Mouse (Mus musculus) CH12.LX (cell line): ENCODE results near the gene Mcm3. TPM values are rescaled to one million over a fixed set of nuclear protein-coding genes. Genes with fewer than 3 reads are reported as not detected.

Experiments used
- DNase-seq: peaks from one replicate; pipeline ENCODE4 v3.0.0-alpha.2; 2013; ENCODE audit errors: extremely low read depth
- H3K27ac ChIP-seq: 2 replicates; pipeline ENCODE4 v1.5.1; 2012; ENCODE audit warnings: low read depth, mild to moderate bottlenecking, control low read depth, moderate library complexity; ENCODE audit not compliant: insufficient read depth
- H3K27me3 ChIP-seq: replicated peaks from 2 replicates; pipeline ENCODE3; 2012; ENCODE audit warnings: inconsistent platforms
- H3K36me3 ChIP-seq, 2 experiments: replicated peaks in 1 of 2; 2 replicates each; pipeline versions ENCODE3 to v1.6.1; 2012; ENCODE audit warnings: inconsistent platforms in 1 of 2, low read length in 1 of 2, mild to moderate bottlenecking in 1 of 2, mixed read lengths in 1 of 2, moderate library complexity in 1 of 2; ENCODE audit not compliant: control insufficient read depth in 1 of 2, insufficient read depth in 1 of 2
- H3K4me1 ChIP-seq, 2 experiments: 2 replicates each; pipeline ENCODE4 v1.6.1; 2012; ENCODE audit warnings: inconsistent platforms in 1 of 2, moderate library complexity in 1 of 2; ENCODE audit not compliant: insufficient read depth in 2 of 2, control insufficient read depth in 1 of 2
- H3K4me2 ChIP-seq: 2 replicates; pipeline ENCODE4 v1.6.1; 2012; ENCODE audit warnings: low read depth, mild to moderate bottlenecking, control low read depth; ENCODE audit not compliant: poor library complexity, insufficient read depth, severe bottlenecking
- H3K4me3 ChIP-seq, 3 experiments: fragments of 150-350 bp in 1 of 3; sonication (generic) in 1 of 3; replicated peaks in 1 of 3; 2 replicates each; pipeline versions ENCODE3 to v1.5.1; 2011 to 2012; ENCODE audit warnings: low read depth in 2 of 3, low read length in 2 of 3, mild to moderate bottlenecking in 2 of 3, moderate library complexity in 2 of 3, control low read depth in 1 of 3, improper control_type of control experiment in 1 of 3, inconsistent platforms in 1 of 3, mixed read lengths in 1 of 3; ENCODE audit not compliant: poor library complexity in 1 of 3
- H3K79me2 ChIP-seq: replicated peaks from 2 replicates; pipeline ENCODE4 v1.6.1; 2012; ENCODE audit warnings: mild to moderate bottlenecking, moderate library complexity; ENCODE audit not compliant: control insufficient read depth, poor library complexity, insufficient read depth, severe bottlenecking; ENCODE audit errors: extremely low read depth
- H3K9ac ChIP-seq: 2 replicates; pipeline ENCODE4 v1.6.1; 2012; ENCODE audit warnings: low read depth, mild to moderate bottlenecking, control low read depth, moderate library complexity; ENCODE audit not compliant: insufficient read depth
- H3K9me3 ChIP-seq: replicated peaks from 2 replicates; pipeline ENCODE3; 2012; ENCODE audit warnings: low read length, inconsistent platforms, mixed read lengths
- BHLHE40 ChIP-seq: IDR thresholded peaks from 2 replicates; pipeline ENCODE4 v1.6.1; 2011; ENCODE audit warnings: mild to moderate bottlenecking, low read depth, low read length, improper control_type of control experiment
- GABPA ChIP-seq: IDR thresholded peaks from 2 replicates; pipeline ENCODE4 v1.6.1; 2012; ENCODE audit warnings: low read depth, low read length, improper control_type of control experiment, inconsistent platforms; ENCODE audit not compliant: insufficient replicate concordance
- HCFC1 ChIP-seq: IDR thresholded peaks from 2 replicates; pipeline ENCODE4 v1.6.1; 2012; ENCODE audit warnings: low read depth, mild to moderate bottlenecking, inconsistent platforms, low read length, improper control_type of control experiment
- JUN ChIP-seq: IDR thresholded peaks from 2 replicates; pipeline ENCODE4 v1.6.1; 2011; ENCODE audit warnings: low read depth, mild to moderate bottlenecking, low read length, improper control_type of control experiment, moderate library complexity; ENCODE audit not compliant: insufficient read depth
- MAFK ChIP-seq: IDR thresholded peaks from 2 replicates; pipeline ENCODE4 v1.6.1; 2011; ENCODE audit warnings: low read length, improper control_type of control experiment; ENCODE audit not compliant: insufficient replicate concordance
- MEF2A ChIP-seq: IDR thresholded peaks from 2 replicates; pipeline ENCODE4 v1.6.1; 2014; ENCODE audit warnings: low read depth, mild to moderate bottlenecking, inconsistent platforms, low read length, improper control_type of control experiment, borderline replicate concordance
- MYC ChIP-seq: IDR thresholded peaks from 2 replicates; pipeline ENCODE4 v1.6.1; 2011; ENCODE audit warnings: low read depth, mild to moderate bottlenecking, improper control_type of control experiment, low read length
- PAX5 ChIP-seq: IDR thresholded peaks from 2 replicates; pipeline ENCODE4 v1.6.1; 2012; ENCODE audit warnings: low read length, inconsistent platforms, mixed read lengths
- RCOR1 ChIP-seq: conservative IDR thresholded peaks from 2 replicates; pipeline ENCODE4 v1.6.1; 2012; ENCODE audit warnings: low read depth, mild to moderate bottlenecking, inconsistent platforms, low read length, improper control_type of control experiment
- TBP ChIP-seq: conservative IDR thresholded peaks from 2 replicates; pipeline ENCODE4 v1.6.1; 2011; ENCODE audit warnings: low read depth, low read length, improper control_type of control experiment
- USF1 ChIP-seq: IDR thresholded peaks from 2 replicates; pipeline ENCODE4 v1.6.1; 2014; ENCODE audit warnings: low read depth, mild to moderate bottlenecking, inconsistent platforms, low read length, improper control_type of control experiment
- ZC3H11A ChIP-seq: IDR thresholded peaks from 2 replicates; pipeline ENCODE4 v1.6.1; 2012; ENCODE audit warnings: low read depth, mild to moderate bottlenecking, inconsistent platforms, low read length, improper control_type of control experiment
- ZKSCAN1 ChIP-seq: IDR thresholded peaks from 2 replicates; pipeline ENCODE4 v1.6.1; 2012; ENCODE audit warnings: low read depth, inconsistent platforms, low read length, improper control_type of control experiment, borderline replicate concordance
- ZNF384 ChIP-seq: IDR thresholded peaks from 2 replicates; pipeline ENCODE4 v1.6.1; 2012; ENCODE audit warnings: low read depth, low read length, improper control_type of control experiment, inconsistent platforms
- dilution Hi-C: fragments of 300-500 bp; cut with MboI; formaldehyde crosslinking; loops from 2 replicates; pipeline ENCODE4 v1.14.3; 2020; ENCODE audit warnings: low sequenced_read_pairs; ENCODE audit not compliant: extremely low pct_unique_long_range_greater_than_20kb, extremely low pct_ligation_motif_present
- in situ Hi-C: fragments of 300-500 bp; cut with MboI; formaldehyde crosslinking; loops from 3 replicates; pipeline ENCODE4 v1.14.3; 2019; ENCODE audit warnings: low sequenced_read_pairs, low pct_ligation_motif_present, low pct_unique_long_range_greater_than_20kb, mixed read lengths
- polyA plus RNA-seq: library from polyadenylated mRNA; unstranded; fragments of >175 nt; gene quantifications from 2 replicates; pipeline ENCODE4 v1.2.1, GENCODE M21; 2012; ENCODE audit warnings: low read depth; ENCODE audit not compliant: insufficient read length
- total RNA-seq, 2 experiments: library from RNA; depleted of rRNA; stranded (reverse); fragments of 300-350 nt in 1 of 2; fragments of >200 nt in 1 of 2; gene quantifications; 2 replicates each; pipeline ENCODE4 v1.2.3; 2012 to 2014

Mcm3 gene
- total and polyA plus RNA-seq, 3 experiments = 186 to 372 (median 330) TPM

GRCm38 (mm10) chr1:20814521-20814920 is 5.6 kb downstream of the Mcm3 start:
- dilution Hi-C loops (no loop called here), in situ Hi-C loops (no loop called here)
- H3K36me3 ChIP-seq = peaks cover 78 to 93% of the 10 kb centered on the region in 2 experiments
- TF ChIP-seq GABPA (no peak), ZKSCAN1 (no peak), TBP (no peak), RCOR1 (no peak)
- peaks cover 2 to 25% of the 10 kb centered on the region in 2 experiments; a peak in 3 of 4 replicates for H3K4me1 ChIP-seq
- H3K27me3 ChIP-seq = no peaks in the 10 kb centered on the region
- H3K9ac ChIP-seq = no peak overlapping the region
- no peak overlapping the region for H3K27ac ChIP-seq
- H3K4me2 ChIP-seq = no peak overlapping the region
- no peaks in the 10 kb centered on the region for H3K9me3 ChIP-seq
- DNase-seq = no peak
- H3K79me2 ChIP-seq = peaks cover 47% of the 10 kb centered on the region
- H3K4me3 ChIP-seq = no peak overlapping the region

GRCm38 (mm10) chr1:20804526-20804925 is 15.6 kb downstream of the Mcm3 start:
- TF ChIP-seq PAX5 (no peak), MAFK (no peak), BHLHE40 (no peak), JUN (no peak), ZC3H11A (no peak), ZNF384 (no peak), USF1 (no peak), MYC (no peak), HCFC1 (no peak), MEF2A (no peak)
- TF ChIP-seq, all 38 proteins: peak for 0

More at GRCm38 (mm10) chr1:20804526-20804925, 15.6 kb downstream of the Mcm3 start:
- H3K79me2 ChIP-seq = no peaks in the 10 kb centered on the region; the same call in 1 of the 2 replicates
- DNase-seq = no peak
- H3K4me2 ChIP-seq = no peak overlapping the region
- no peak overlapping the region for H3K4me3 ChIP-seq
- H3K4me1 ChIP-seq = no peaks in the 10 kb centered on the region
- dilution Hi-C loops = no loop called here
- in situ Hi-C loops = no loop called here
- H3K9ac ChIP-seq = no peak overlapping the region
- H3K27me3 ChIP-seq = no peaks in the 10 kb centered on the region
- H3K27ac ChIP-seq = no peak overlapping the region
- peaks cover 86 to 100% of the 10 kb centered on the region in 2 experiments for H3K36me3 ChIP-seq
- no peaks in the 10 kb centered on the region for H3K9me3 ChIP-seq
